Mouse (Mus musculus) Patski (cell line): ENCODE results near the gene Zfp472. TPM values are rescaled to one million over a fixed set of nuclear protein-coding genes. Genes with fewer than 3 reads are reported as not detected.
"Not testable (repeated sequence)": the region's sequence is repeated elsewhere in the genome, so short reads cannot be mapped to it uniquely, and the experiment has no call there.

Source experiments
- ATAC-seq: fragments of 100-300 bp; one replicate; pipeline ENCODE4 v1.8.0; 2021
- CTCF ChIA-PET: fragments of 350-600 bp; sonication (Branson Sonifier 250); formaldehyde crosslinking; loops from one replicate; lab custom pipeline; 2022; ENCODE audit warnings: inconsistent platforms; lab: Charles Lee
- POLR2A ChIA-PET: fragments of 350-600 bp; sonication (Branson Sonifier 250); formaldehyde crosslinking; loops from one replicate; lab custom pipeline; 2022; ENCODE audit warnings: antibody characterized with exemption, inconsistent platforms; lab: Charles Lee
- DNase-seq: peaks from one replicate; pipeline ENCODE4 v3.0.0-alpha.2; 2011; ENCODE audit warnings: low read depth, low spot score
- H3K27me3 ChIP-seq: fragments of 371-371 bp; one replicate; pipeline ENCODE4 v1.5.1; 2021
- CTCF ChIP-seq: fragments of 100-300 bp; IDR thresholded peaks from one replicate; pipeline ENCODE4 v1.5.1; 2021
- in situ Hi-C: fragments of 300-500 bp; cut with MboI; formaldehyde crosslinking; loops from 3 replicates; pipeline ENCODE4 v1.11.1; 2018; ENCODE audit warnings: low pct_unique_long_range_greater_than_20kb, mixed read lengths
- polyA plus RNA-seq: library from polyadenylated mRNA; unstranded; gene quantifications from one replicate; pipeline ENCODE4 v1.2.3, GENCODE M21; 2021

Gene Zfp472
- polyA plus RNA-seq, 1 experiment from 2014 or later, result 3.8 TPM

GRCm38 (mm10) chr17:32998492-32998891 lies 32.9 kb downstream of the Zfp472 start:
- ChIA-PET POLR2A (no interaction called here), CTCF (no interaction called here)
- ATAC-seq (no peak), DNase-seq (no peak)
- no peak for TF ChIP-seq CTCF
- in situ Hi-C loops, result no loop called here
- H3K27me3 ChIP-seq, result no peaks in the 10 kb centered on the region

GRCm38 (mm10) chr17:33008337-33008736 lies 42.7 kb downstream of the Zfp472 start:
- no peak for DNase-seq
- ChIA-PET POLR2A (no interaction called here), CTCF (no interaction called here)
- TF ChIP-seq CTCF, result peak; percentile 36
- in situ Hi-C loops, result no loop called here
- ATAC-seq, result no peak
- no peaks in the 10 kb centered on the region for H3K27me3 ChIP-seq

- POLR2A ChIA-PET, H3K27me3 ChIP-seq, ATAC-seq, in situ Hi-C loops, CTCF ChIA-PET, DNase-seq: not testable (repeated sequence)
Measured at GRCm38 (mm10) chr17:33020434-33020833, 54.8 kb downstream of the Zfp472 start.

Other genes with a start within 250 kb of the Zfp472 start
- 18.3 TPM for gene Zfp871, start 177.5 kb upstream of the Zfp472 start, polyA plus RNA-seq
- gene Zfp811, start 155.9 kb upstream of the Zfp472 start, polyA plus RNA-seq, result 0.33 TPM
- 8.6 TPM for gene Zfp799, start 135.6 kb upstream of the Zfp472 start, polyA plus RNA-seq
- gene Zfp870, start 74.2 kb upstream of the Zfp472 start, polyA plus RNA-seq, result 6.5 TPM
- not detected for gene Cyp4f14, start 48.5 kb upstream of the Zfp472 start, polyA plus RNA-seq
- gene Cyp4f13, start 18.4 kb upstream of the Zfp472 start, polyA plus RNA-seq, result 33.0 TPM
- gene Zfp952, start 27.3 kb downstream of the Zfp472 start, polyA plus RNA-seq, result 7.8 TPM
- gene Zfp763, start 67.6 kb downstream of the Zfp472 start, polyA plus RNA-seq, result 5.5 TPM
- gene 4921501E09Rik, start 102.2 kb downstream of the Zfp472 start, polyA plus RNA-seq, result not detected
- 8.0 TPM for gene Zfp563, start 123.5 kb downstream of the Zfp472 start, polyA plus RNA-seq
- not detected for gene Morc2b, start 173.9 kb downstream of the Zfp472 start, polyA plus RNA-seq
- not detected for gene Olfr55, start 202.6 kb downstream of the Zfp472 start, polyA plus RNA-seq
- gene Olfr239, start 225.5 kb downstream of the Zfp472 start, polyA plus RNA-seq, result not detected